Mouse (Mus musculus) frontal cortex, postnatal 14 days (tissue): Measurements from ENCODE around the gene Sim2.

ENCODE experiments used
- DNase-seq, 2 experiments: peaks; one replicate each; pipeline ENCODE4 v3.0.0; 2022; ENCODE audit warnings: low spot score in 2 of 2

Gene Sim2

DNA sequence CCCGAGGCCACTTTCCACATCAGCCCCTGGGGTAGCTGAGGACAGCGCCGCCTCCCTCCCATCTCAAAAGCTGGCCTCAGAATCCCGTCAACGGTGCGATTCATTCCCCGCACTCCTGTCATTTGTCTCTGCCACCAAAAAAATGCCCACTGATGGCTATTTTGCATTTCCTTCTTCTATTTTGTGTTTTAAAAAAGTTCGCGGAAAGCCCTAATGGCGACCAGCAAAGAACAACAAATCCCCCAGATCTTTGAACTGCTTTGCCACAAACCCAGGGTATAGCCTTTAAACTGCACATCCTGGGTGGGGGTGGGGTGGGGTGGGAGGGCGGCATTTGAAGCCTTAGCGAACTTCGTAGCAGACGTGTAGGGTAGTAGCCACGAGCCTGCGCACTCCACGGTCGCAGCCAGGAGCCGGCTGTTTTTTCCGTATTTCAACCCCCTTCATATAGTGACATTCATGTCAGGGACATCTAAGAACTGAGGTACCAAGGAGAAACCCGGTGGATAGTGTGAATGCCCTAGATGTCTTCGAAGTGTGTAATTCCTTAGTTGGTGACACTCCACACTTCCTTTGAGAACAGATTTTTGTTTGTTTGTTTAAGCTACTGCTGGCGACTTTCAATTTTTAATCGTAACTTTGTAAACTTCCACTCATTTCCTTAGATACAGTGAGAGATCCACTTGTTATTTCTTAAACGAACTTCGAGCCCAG, 10.5 kb downstream of the Sim2 start:
- no peak for DNase-seq

GRCm38 (mm10) chr16:94096479-94096878, 11.7 kb downstream of the Sim2 start:
- DNase-seq, result no peak

GRCm38 (mm10) chr16:94097724-94098455, 13.2 kb downstream of the Sim2 start:
- DNase-seq, result no peak

DNA sequence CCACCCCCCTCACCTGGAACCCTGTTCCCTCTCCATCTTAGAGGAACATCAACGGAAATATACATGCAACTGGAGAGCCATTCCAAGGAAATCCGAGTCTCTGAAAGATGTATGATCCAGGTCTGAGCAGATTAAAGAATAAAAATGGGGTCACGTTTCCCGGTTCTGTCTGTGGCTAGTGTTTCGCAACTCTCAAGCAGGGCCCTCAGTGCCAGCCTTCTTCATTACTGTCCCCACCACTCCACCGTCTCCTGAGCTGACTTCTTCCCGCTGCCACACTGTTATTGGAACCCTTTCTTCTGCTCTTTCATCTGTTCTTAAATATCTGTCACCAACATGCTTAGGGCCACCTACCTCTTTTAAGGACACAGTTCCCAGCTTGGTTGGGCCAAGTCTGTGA, 28.4 kb downstream of the Sim2 start:
- no peak for DNase-seq

DNA sequence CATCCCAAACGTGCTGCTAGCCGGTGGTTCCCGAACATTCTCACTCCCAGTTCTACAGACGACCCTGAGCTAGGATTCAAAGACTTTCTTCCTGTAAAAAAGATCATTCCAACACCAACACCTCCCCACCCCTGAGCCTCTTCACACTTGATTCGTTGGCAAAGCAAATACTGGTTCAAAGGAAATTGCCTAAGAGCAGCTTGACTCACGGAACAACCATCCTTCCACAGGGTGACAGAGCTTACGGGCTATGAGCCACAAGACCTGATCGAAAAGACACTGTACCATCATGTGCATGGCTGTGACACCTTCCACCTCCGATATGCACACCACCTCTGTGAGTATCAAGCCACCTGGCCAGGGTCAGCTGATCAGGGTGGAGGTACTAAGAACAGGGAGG, 30.0 kb downstream of the Sim2 start:
- DNase-seq, result no peak

DNA sequence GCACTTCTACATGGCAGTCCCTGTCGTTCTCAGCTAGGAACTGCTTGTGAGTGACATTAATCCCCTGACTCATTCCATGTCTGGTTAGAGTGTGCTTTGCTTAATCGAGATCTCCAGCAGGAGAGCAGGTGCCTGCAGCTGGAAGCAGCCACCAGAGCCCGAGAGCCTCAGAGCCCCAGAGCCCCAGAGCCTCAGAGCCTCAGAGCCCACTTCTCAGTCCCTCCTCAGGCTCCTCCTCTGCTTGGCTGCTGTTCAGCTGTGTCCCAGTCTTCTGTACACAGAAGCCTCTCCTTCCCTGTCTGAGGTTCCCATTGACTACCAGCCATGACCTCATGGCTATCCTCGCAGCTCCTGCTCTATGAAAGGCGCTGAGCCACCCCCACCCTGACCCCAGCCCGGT, 32.6 kb downstream of the Sim2 start:
- DNase-seq, result no peak

GRCm38 (mm10) chr16:94118394-94118793, 33.7 kb downstream of the Sim2 start:
- no peak for DNase-seq

DNA sequence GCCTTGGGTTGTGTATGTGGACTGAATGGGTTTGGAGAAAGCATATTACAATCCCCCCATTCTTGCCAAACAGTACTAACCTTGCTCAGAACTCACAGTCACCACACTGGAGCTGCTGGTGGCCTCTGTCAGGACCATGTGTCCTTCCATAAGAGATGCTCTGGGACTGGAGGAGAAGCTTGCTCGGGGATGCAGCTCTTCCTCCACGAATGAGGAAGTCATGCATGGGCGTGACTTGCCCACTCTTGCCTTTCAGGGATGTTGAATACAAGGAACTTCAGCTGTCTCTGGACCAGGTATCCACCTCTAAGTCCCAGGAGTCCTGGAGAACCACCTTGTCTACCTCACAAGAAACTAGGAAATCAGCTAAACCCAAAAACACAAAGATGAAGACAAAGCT, 37.6 kb downstream of the Sim2 start:
- DNase-seq, result no peak

GRCm38 (mm10) chr16:94123247-94123646, 38.5 kb downstream of the Sim2 start:
- DNase-seq, result no peak

- no peak for DNase-seq
Measured at GRCm38 (mm10) chr16:94125172-94125981, 40.6 kb downstream of the Sim2 start.

GRCm38 (mm10) chr16:94126200-94126599, 41.5 kb downstream of the Sim2 start:
- no peak for DNase-seq

DNA sequence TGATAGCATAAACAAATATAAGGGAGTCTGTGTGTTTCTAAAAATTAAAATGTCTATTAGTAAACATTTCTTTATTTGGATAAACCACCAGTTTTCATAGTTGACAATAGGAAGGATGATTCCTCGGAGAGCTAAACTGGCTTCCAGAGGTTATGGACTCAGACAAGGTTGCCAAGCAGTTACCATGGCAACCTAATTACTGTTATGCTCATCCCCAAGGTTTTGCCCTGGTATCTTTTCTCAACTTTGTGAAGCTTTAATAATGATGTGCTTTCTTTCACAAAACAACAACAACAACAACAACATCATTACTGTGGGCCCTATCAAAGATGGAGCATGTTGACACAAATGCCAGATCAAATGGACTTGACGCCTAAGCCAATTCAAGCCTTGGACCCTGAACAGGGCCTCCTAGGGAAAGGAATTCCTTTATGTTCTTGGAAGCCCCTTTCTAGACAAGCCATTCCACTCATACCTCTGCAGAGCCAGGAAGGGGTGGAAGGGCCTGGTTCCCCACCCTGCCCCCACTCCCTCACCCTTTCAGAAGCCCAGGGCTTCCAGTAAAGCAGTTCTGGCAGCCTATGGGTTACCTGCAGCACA, 43.6 kb downstream of the Sim2 start:
- no peak for DNase-seq

GRCm38 (mm10) chr16:94134218-94134617, 49.5 kb downstream of the Sim2 start:
- no peak for DNase-seq

DNA sequence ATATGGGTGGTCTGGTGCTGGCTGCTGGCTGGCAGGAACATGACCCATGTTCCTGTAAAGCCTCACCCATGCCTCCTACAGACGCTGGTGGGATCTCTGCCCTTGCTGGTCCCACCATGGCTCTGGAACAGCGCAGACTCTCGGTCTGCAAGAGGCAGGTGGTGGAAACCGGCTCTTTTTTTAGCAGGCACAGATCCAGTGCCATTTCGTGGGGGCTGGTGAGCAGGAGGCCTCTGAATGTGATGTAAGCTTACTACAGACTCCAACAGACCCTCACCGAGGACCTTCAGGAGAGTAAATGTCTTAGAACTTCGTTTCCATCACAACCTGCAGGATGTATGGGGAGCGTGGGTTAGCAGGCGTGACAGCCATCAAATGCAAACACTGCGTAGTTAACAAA, 56.0 kb downstream of the Sim2 start:
- DNase-seq, result no peak

- no peak for DNase-seq
Measured at GRCm38 (mm10) chr16:94143325-94143724, 58.6 kb downstream of the Sim2 start.

DNA sequence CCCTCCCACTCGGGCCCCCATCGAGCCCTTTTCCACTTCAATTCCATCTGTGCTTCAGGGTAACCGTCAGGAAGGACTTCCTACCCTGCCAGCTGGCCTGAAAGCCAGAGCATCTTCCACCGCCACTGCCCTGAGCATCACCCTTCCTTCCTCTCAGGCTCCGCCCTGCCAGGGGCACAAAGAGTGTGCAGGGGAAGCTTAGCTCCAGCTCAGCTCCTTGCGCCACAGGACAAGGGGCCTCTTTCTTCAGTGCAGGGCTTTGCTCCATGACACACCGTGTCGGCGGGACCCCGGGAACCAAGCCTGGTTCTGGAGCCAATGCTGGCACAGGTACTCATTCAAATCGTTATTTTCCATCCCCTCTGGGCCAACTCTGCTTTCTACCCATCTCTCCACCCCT, 63.4 kb downstream of the Sim2 start:
- DNase-seq, result no peak

DNA sequence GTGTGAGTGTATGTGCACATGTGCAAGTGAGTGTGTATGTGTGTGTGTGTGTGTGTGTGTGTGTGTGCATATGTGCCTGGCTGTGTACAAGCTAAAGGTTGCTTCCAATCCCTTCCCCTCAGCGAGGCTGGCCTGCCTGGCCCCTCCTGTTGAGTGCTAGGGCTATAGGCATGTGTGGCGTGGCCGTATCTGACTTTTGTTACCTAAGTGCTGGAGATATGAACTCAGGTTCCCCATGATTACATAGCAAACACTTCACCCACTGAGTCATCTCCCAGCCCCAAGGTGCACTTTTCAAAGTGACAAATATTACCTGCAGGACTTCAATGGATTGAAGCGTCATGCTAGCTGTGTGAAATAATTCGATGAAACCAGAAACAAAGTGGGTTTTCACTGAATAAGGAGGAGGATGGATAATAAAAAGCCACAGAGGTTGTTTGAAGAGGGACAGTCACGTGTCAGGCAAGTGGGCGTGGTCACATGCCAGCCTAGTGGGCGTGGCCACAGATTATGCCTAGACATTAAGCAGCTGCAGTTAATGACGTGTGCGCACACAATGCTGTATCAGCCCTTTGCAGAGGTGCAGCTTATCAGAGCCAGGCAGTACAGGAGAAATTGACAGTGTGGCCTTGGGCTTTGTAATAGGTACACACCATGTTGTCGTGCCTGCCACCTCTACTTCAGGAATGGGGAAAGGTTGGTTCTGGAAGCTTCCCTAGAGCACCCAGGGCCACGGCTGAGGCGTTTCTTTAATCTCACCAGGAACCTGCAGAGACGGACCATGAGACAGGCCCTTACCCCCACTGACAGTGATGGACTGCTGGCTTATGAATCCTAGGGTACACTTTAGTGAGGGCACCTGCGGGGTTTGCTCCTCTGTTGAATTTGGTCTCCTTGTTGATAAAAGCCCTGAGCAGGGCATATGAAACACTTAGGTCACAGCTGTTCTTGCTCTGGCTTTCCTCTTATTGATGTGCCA, 65.7 kb downstream of the Sim2 start:
- DNase-seq, result no peak

GRCm38 (mm10) chr16:94155041-94155653, 70.4 kb downstream of the Sim2 start:
- no peak for DNase-seq

DNA sequence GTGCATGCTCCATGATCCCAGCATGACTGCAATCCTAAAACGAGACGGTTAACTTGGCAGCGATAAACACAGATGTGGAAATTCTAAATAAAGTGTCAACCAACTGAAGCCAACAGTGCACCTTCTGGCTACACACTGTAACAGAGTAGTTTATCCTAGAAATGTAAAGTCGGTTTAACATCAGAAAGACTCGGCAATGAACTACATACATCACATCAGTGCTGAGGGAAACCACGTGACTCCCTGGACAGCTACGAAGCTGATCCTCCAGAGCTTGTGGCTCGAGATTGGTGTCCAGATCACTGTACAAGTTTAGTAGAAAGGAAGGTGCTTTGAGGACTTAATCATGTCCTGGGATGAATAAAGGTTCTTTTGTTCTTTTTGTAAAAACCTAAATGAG, 73.1 kb downstream of the Sim2 start:
- no peak for DNase-seq

DNA sequence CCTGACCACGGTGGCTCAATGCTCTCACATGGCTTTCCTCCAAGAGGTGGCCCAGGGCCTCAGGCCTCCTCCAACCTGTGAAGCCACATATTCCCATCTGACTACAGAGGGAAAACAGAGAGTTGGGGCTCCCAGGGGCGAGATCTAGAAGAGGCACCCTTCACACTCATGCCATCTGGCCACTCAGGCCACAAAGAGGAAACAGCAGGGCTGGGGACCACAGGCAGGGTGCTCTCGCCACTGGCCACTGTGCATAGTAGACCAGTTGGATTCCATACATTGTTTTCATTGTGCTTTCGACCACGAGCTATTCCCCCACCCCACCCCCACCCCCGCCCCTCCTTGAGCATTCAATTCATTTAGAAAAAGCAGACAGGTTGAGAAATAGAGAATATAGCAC, 77.3 kb downstream of the Sim2 start:
- no peak for DNase-seq

- DNase-seq, result no peak
Measured at GRCm38 (mm10) chr16:94163051-94163450, 78.3 kb downstream of the Sim2 start.
